Mouse (Mus musculus) myocyte (in vitro differentiated cells): ENCODE results near the gene Gpr89. TPM values are rescaled to one million over a fixed set of nuclear protein-coding genes. Genes with fewer than 3 reads are reported as not detected.

ENCODE experiments used
- H3K27me3 ChIP-seq: one replicate; pipeline ENCODE4 v1.6.1; 2011; ENCODE audit not compliant: control insufficient read depth, insufficient read depth, insufficient read length
- H3K36me3 ChIP-seq: one replicate; pipeline ENCODE4 v1.6.1; 2011; ENCODE audit not compliant: control insufficient read depth, insufficient read depth
- H3K4me2 ChIP-seq: one replicate; pipeline ENCODE4 v1.6.1; 2011; ENCODE audit warnings: low read depth, control low read depth
- H3K4me3 ChIP-seq: one replicate; pipeline ENCODE4 v1.5.1; 2011; ENCODE audit warnings: mild to moderate bottlenecking, control low read depth, moderate library complexity
- H3K79me2 ChIP-seq: one replicate; pipeline ENCODE4 v1.6.1; 2011; ENCODE audit not compliant: control insufficient read depth, insufficient read depth
- H3ac ChIP-seq: one replicate; pipeline ENCODE4 v1.6.1; 2011; ENCODE audit not compliant: control insufficient read depth, insufficient read length
- CEBPB ChIP-seq: IDR thresholded peaks from 2 replicates; pipeline ENCODE4 v1.6.1; 2011; ENCODE audit warnings: mild to moderate bottlenecking, moderate library complexity; ENCODE audit not compliant: poor library complexity, insufficient read depth, severe bottlenecking
- E2F4 ChIP-seq: IDR thresholded peaks from one replicate; pipeline ENCODE4 v1.6.1; 2011; ENCODE audit warnings: mild to moderate bottlenecking, control low read depth, moderate library complexity; ENCODE audit not compliant: insufficient read depth
- MAX ChIP-seq: IDR thresholded peaks from one replicate; pipeline ENCODE4 v1.6.1; 2011; ENCODE audit warnings: low read depth, mild to moderate bottlenecking, control low read depth
- MYOD1 ChIP-seq, 3 experiments: IDR thresholded peaks; one replicate each; pipeline ENCODE4 v1.6.1; 2011; ENCODE audit warnings: control low read depth in 2 of 3, low read depth in 2 of 3, mild to moderate bottlenecking in 2 of 3, moderate library complexity in 1 of 3; ENCODE audit not compliant: insufficient read length in 2 of 3, control insufficient read depth in 1 of 3
- MYOG ChIP-seq, 3 experiments: IDR thresholded peaks; one replicate each; pipeline ENCODE4 v1.6.1; 2011; ENCODE audit warnings: control low read depth in 2 of 3, low read depth in 2 of 3, mild to moderate bottlenecking in 2 of 3; ENCODE audit not compliant: insufficient read length in 2 of 3, control insufficient read depth in 1 of 3, insufficient read depth in 1 of 3
- POLR2A ChIP-seq: IDR thresholded peaks from one replicate; pipeline ENCODE4 v1.6.1; 2011; ENCODE audit warnings: low read depth, mild to moderate bottlenecking, control low read depth, moderate library complexity; ENCODE audit not compliant: insufficient read length
- POLR2AphosphoS2 ChIP-seq: IDR thresholded peaks from one replicate; pipeline ENCODE4 v1.6.1; 2011; ENCODE audit warnings: low read depth, control low read depth; ENCODE audit not compliant: insufficient read length
- REST ChIP-seq: IDR thresholded peaks from one replicate; pipeline ENCODE4 v1.6.1; 2011; ENCODE audit warnings: mild to moderate bottlenecking, control low read depth, moderate library complexity; ENCODE audit not compliant: insufficient read depth, insufficient read length
- SRF ChIP-seq: IDR thresholded peaks from one replicate; pipeline ENCODE4 v1.6.1; 2011; ENCODE audit warnings: low read depth; ENCODE audit not compliant: control insufficient read depth, insufficient read length
- TCF12 ChIP-seq: IDR thresholded peaks from one replicate; pipeline ENCODE4 v1.6.1; 2011; ENCODE audit warnings: mild to moderate bottlenecking, control low read depth; ENCODE audit not compliant: poor library complexity, insufficient read depth, severe bottlenecking
- TCF3 ChIP-seq: IDR thresholded peaks from one replicate; pipeline ENCODE4 v1.6.1; 2011; ENCODE audit warnings: low read depth, control low read depth; ENCODE audit not compliant: insufficient read length
- USF1 ChIP-seq: IDR thresholded peaks from one replicate; pipeline ENCODE4 v1.6.1; 2011; ENCODE audit warnings: low read depth, mild to moderate bottlenecking, control low read depth, moderate library complexity
- polyA plus RNA-seq: library from polyadenylated mRNA; unstranded; fragments of >200 nt; fragmentation: generic; extraction: Trizol; gene quantifications from one replicate; pipeline ENCODE4 v1.2.1, GENCODE M21; 2012; ENCODE audit warnings: missing spikeins

The Gpr89 gene
- polyA plus RNA-seq, 1 experiment: 19.2 TPM

DNA sequence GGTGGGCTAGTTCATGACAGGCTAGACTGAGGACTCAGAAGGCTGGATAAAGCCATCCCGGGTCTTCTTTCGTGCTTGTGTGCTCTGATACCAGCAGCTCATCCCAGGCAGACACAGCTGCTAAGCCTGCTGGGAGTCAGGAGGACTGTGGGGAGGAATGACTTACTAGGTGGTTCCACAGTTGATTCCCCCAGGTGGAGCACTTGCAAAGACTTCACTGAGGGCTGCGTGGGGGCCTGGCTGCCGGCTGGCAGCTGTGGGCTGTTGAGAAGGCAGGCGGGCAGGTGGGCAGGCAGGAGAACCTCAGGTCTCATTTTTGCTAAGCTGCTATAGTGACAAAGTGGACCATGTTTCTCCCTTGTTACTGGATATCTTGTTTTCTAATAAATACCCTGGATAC lies 44.6 kb downstream of the Gpr89 start:
- TF ChIP-seq MYOG (IDR thresholded peaks at IDR 0.05; ENCODE audit: control insufficient read depth in 1 of 3, insufficient read depth in 1 of 3, insufficient read length in 2 of 3, low read depth in 2 of 3): peak in 1 of 3 experiments; percentile 15
- no peak for TF ChIP-seq MYOD1 (IDR thresholded peaks at IDR 0.05; ENCODE audit: control insufficient read depth in 1 of 3, insufficient read length in 2 of 3, low read depth in 2 of 3)
- Histone ChIP-seq H3ac (no peak overlapping the region), H3K4me2 (no peak overlapping the region), H3K79me2 (no peaks in the 10 kb centered on the region), H3K27me3 (no peaks in the 10 kb centered on the region), H3K4me3 (no peak overlapping the region), H3K36me3 (no peaks in the 10 kb centered on the region)

DNA sequence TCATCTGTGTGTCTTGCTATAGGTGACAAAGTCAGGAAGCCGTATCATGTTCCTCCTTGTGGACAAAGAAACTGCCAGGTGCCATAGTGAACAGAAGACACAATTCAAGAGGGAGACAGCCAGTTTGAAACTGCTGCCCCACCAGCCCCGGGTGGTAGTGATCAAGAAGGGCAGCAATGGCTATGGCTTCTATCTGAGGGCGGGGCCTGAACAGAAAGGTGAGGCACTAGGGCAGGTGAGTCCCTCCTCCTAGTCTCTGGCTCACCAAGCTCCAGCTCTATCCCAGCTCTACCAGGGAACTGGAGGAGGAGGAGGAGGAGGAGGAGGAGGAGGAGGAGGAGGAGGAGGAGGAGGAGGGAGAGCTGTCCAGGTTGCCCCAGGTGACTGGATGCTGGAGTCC lies 49.3 kb downstream of the Gpr89 start:
- Histone ChIP-seq H3K36me3 (no peaks in the 10 kb centered on the region), H3K4me2 (no peak overlapping the region), H3ac (no peak overlapping the region), H3K4me3 (no peak overlapping the region), H3K79me2 (no peaks in the 10 kb centered on the region), H3K27me3 (no peaks in the 10 kb centered on the region)
- TF ChIP-seq REST (no peak), MYOD1 (IDR thresholded peaks at IDR 0.05; ENCODE audit: control insufficient read depth in 1 of 3, insufficient read length in 2 of 3, low read depth in 2 of 3) (no peak), SRF (no peak), USF1 (no peak), MYOG (IDR thresholded peaks at IDR 0.05; ENCODE audit: control insufficient read depth in 1 of 3, insufficient read depth in 1 of 3, insufficient read length in 2 of 3, low read depth in 2 of 3) (no peak), TCF3 (no peak), POLR2AphosphoS2 (no peak)

DNA sequence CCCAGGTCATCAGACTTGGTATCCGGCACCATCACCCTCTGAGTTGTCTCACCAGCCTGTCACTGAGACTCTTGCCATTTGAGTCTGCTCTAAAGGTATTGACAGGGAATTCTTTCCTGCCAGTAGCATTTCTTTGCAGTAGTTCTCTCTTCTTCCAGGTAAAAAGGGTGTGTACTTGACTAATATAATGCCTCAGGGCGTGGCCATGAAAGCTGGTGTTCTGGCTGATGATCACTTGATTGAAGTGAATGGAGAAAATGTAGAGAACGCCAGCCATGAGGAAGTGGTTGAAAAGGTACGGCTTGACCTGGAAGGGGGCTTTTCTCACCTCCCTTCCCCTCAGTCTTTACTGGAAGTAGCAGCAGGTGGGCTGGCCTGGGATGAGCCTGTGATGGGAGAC lies 50.8 kb downstream of the Gpr89 start:
- H3K4me2 ChIP-seq: no peak overlapping the region

DNA sequence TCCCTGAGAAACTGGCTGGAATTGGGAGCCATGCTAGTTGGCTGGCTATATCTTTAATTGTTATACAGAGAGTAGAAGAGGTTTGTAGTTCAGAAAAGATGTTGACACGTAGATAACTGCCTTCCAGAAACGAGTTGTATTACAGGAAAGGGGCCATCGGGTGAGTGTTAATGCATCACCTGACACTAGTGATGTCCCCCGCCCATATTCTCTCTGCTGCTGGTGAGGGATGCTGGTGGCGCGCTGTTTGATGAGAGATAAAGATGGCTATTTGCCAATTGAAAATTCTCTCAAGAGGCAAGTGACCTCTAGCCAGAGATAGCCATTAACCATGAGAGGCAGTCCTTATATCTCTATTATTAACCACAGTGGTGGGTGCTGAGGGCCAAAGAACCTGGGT lies 52.6 kb downstream of the Gpr89 start:
- Histone ChIP-seq H3K4me2 (no peak overlapping the region), H3K79me2 (no peaks in the 10 kb centered on the region), H3ac (no peak overlapping the region), H3K4me3 (no peak overlapping the region), H3K27me3 (no peaks in the 10 kb centered on the region), H3K36me3 (no peaks in the 10 kb centered on the region)
- TF ChIP-seq TCF12: no peak

More for the DNA sequence above, 50.8 kb downstream of the Gpr89 start:
- H3K27me3 ChIP-seq: no peaks in the 10 kb centered on the region
- H3K79me2 ChIP-seq: no peaks in the 10 kb centered on the region
- TF ChIP-seq MYOD1 (IDR thresholded peaks at IDR 0.05; ENCODE audit: control insufficient read depth in 1 of 3, insufficient read length in 2 of 3, low read depth in 2 of 3) (no peak), POLR2AphosphoS2 (no peak), TCF3 (no peak), MAX (no peak), SRF (no peak), MYOG (IDR thresholded peaks at IDR 0.05; ENCODE audit: control insufficient read depth in 1 of 3, insufficient read depth in 1 of 3, insufficient read length in 2 of 3, low read depth in 2 of 3) (no peak), E2F4 (no peak), TCF12 (no peak), REST (no peak), CEBPB (no peak), POLR2A (no peak), USF1 (no peak)
- no peak overlapping the region for H3K4me3 ChIP-seq
- H3K36me3 ChIP-seq: no peaks in the 10 kb centered on the region
- H3ac ChIP-seq: no peak overlapping the region

DNA sequence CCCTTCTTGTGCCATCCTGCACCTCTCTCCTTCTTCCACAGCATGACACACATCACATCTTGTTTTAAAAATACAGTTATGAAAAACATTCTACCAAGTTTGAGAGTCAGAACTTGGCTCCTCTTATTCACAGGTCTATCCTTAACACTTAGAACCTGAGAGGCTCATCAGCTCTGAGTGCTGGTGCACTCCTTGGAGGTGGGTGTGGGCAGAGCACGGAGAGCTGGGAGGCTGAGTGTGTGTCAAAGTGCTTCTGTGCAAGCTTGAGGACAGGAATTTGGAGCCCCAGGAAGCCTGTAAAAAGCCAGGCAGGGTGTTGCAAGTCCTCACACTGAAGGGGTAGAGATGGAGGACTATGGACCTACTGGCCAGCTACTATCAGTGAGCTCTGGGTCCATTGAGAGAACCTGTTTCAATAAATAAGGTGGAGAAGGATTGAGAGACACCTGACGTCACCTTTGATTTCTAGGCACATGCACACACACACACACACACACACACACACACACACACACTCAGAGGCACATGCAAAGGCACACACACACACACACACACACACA lies 55.9 kb downstream of the Gpr89 start:
- Histone ChIP-seq H3ac (no peak overlapping the region), H3K4me2 (no peak overlapping the region), H3K79me2 (no peaks in the 10 kb centered on the region), H3K4me3 (no peak overlapping the region), H3K27me3 (no peaks in the 10 kb centered on the region), H3K36me3 (no peaks in the 10 kb centered on the region)
- TF ChIP-seq TCF12: no peak
- no peak for TF ChIP-seq E2F4
- TF ChIP-seq TCF3: no peak
- TF ChIP-seq MYOG (IDR thresholded peaks at IDR 0.05; ENCODE audit: control insufficient read depth in 1 of 3, insufficient read depth in 1 of 3, insufficient read length in 2 of 3, low read depth in 2 of 3): no peak
- no peak for TF ChIP-seq USF1
- TF ChIP-seq POLR2AphosphoS2: no peak
- no peak for TF ChIP-seq CEBPB
- no peak for TF ChIP-seq MYOD1 (IDR thresholded peaks at IDR 0.05; ENCODE audit: control insufficient read depth in 1 of 3, insufficient read length in 2 of 3, low read depth in 2 of 3)
